Mouse (Mus musculus) ES-E14 (cell line): Measurements from ENCODE around the gene Polr1a. TPM values are rescaled to one million over a fixed set of nuclear protein-coding genes. Genes with fewer than 3 reads are reported as not detected.

Experiments
- DNase-seq: peaks from one replicate; pipeline ENCODE4 v3.0.0-alpha.2; 2013; ENCODE audit warnings: low read depth, low spot score
- H3K27ac ChIP-seq: 2 replicates; pipeline ENCODE4 v1.5.1; 2012; ENCODE audit warnings: low read depth, mild to moderate bottlenecking, low read length, moderate library complexity, mixed read lengths; ENCODE audit not compliant: poor library complexity, insufficient read depth, severe bottlenecking
- H3K36me3 ChIP-seq: 2 replicates; pipeline ENCODE4 v1.6.1; 2012; ENCODE audit warnings: mild to moderate bottlenecking, low read length, moderate library complexity, mixed read lengths; ENCODE audit not compliant: control insufficient read depth, poor library complexity, insufficient read depth, severe bottlenecking
- H3K4me1 ChIP-seq, 2 experiments: fragments of 150-350 bp in 1 of 2; sonication (generic) in 1 of 2; 2 replicates each; pipeline ENCODE4 v1.6.1; 2012; ENCODE audit warnings: low read length in 2 of 2, mild to moderate bottlenecking in 1 of 2, mixed read lengths in 1 of 2; ENCODE audit not compliant: control insufficient read depth in 2 of 2, insufficient read depth in 2 of 2, poor library complexity in 1 of 2
- H3K4me3 ChIP-seq, 2 experiments: fragments of 150-350 bp in 1 of 2; sonication (generic) in 1 of 2; 2 replicates each; pipeline ENCODE4 v1.5.1; 2012; ENCODE audit warnings: low read length in 2 of 2, low read depth in 1 of 2, mild to moderate bottlenecking in 1 of 2, mixed read lengths in 1 of 2; ENCODE audit not compliant: insufficient read depth in 1 of 2, poor library complexity in 1 of 2, severe bottlenecking in 1 of 2
- H3K9ac ChIP-seq: 2 replicates; pipeline ENCODE4 v1.6.1; 2012; ENCODE audit warnings: low read depth, mild to moderate bottlenecking, low read length, mixed read lengths; ENCODE audit not compliant: poor library complexity, insufficient read depth, severe bottlenecking
- H3K9me3 ChIP-seq: fragments of 150-350 bp; sonication (generic); 2 replicates; pipeline ENCODE4 v1.6.1; 2012; ENCODE audit warnings: low read depth, mild to moderate bottlenecking, low read length; ENCODE audit not compliant: control insufficient read depth, insufficient read depth
- CHD2 ChIP-seq: IDR thresholded peaks from 2 replicates; pipeline ENCODE4 v1.6.1; 2014; ENCODE audit warnings: mild to moderate bottlenecking, low read depth, low read length, inconsistent platforms
- HCFC1 ChIP-seq: IDR thresholded peaks from 2 replicates; pipeline ENCODE4 v1.6.1; 2012; ENCODE audit warnings: low read length, inconsistent platforms, borderline replicate concordance; ENCODE audit not compliant: insufficient read depth
- MAFK ChIP-seq: IDR thresholded peaks from 2 replicates; pipeline ENCODE4 v1.6.1; 2014; ENCODE audit warnings: mild to moderate bottlenecking, low read depth, low read length, inconsistent platforms; ENCODE audit not compliant: insufficient read depth
- ZC3H11A ChIP-seq: IDR thresholded peaks from 2 replicates; pipeline ENCODE4 v1.6.1; 2012; ENCODE audit warnings: low read depth, mild to moderate bottlenecking, inconsistent platforms, low read length, borderline replicate concordance
- ZNF384 ChIP-seq: IDR thresholded peaks from 2 replicates; pipeline ENCODE4 v1.6.1; 2012; ENCODE audit warnings: low read depth, low read length, inconsistent platforms
- in situ Hi-C, 2 experiments: fragments of 600-800 bp; cut with MboI; formaldehyde crosslinking; loops; one replicate each; pipeline ENCODE4 v1.15.1; 2025; ENCODE audit warnings: low sequenced_read_pairs in 2 of 2, inconsistent platforms in 1 of 2; ENCODE audit not compliant: unreplicated experiment in 2 of 2
- total RNA-seq: library from RNA; depleted of rRNA; stranded (reverse); fragments of 300-350 nt; gene quantifications from 2 replicates; pipeline ENCODE4 v1.2.3, GENCODE M21; 2012

Polr1a gene
- total RNA-seq, 1 experiment, result 111 TPM

DNA sequence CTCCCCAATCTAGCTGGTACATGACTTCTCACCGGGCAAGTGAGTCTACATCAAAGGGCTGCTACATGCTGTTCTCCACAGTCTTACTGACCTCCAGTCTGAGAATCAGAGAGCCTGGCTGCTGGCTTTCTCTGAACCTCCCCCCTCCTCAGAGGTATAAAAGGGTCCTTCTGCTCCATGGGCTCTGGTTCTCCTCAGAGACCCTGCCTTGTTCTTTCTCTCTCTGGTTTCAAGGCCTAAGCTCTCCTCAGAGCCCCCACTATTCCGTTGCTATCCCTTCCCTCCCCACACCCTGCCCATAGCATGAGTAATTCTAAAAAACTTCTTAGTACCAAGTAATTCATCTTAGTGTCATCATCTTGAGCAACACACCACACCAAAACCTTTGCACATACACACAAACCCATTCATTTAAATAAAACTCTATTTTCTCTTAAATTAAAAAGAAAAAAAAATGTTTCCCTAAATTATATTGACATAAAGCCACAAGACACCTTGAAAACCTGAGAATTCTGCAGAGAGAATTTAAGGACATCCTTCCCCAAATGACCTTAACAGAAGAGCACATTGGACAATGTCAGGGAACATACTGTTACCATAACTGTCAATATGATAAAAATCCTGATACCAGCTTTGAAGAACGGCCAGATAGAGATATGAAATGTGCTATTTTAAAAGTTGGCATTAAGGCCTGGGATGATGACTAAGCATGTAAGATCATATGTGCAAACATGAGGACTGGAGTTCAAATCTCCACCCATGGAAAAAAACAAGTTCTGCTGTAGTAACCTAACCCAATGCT lies 98.8 kb downstream of the Polr1a start:
- DNase-seq, result no peak
- H3K9me3 ChIP-seq, result no peaks in the 10 kb centered on the region
- H3K9ac ChIP-seq, result no peak overlapping the region
- H3K36me3 ChIP-seq, result no peaks in the 10 kb centered on the region
- TF ChIP-seq MAFK (no peak), HCFC1 (no peak), ZC3H11A (no peak), CHD2 (no peak), ZNF384 (no peak)
- in situ Hi-C loops, result no loop called here
- H3K27ac ChIP-seq, result no peak overlapping the region
- no peak overlapping the region for H3K4me3 ChIP-seq
- no peaks in the 10 kb centered on the region for H3K4me1 ChIP-seq

DNA sequence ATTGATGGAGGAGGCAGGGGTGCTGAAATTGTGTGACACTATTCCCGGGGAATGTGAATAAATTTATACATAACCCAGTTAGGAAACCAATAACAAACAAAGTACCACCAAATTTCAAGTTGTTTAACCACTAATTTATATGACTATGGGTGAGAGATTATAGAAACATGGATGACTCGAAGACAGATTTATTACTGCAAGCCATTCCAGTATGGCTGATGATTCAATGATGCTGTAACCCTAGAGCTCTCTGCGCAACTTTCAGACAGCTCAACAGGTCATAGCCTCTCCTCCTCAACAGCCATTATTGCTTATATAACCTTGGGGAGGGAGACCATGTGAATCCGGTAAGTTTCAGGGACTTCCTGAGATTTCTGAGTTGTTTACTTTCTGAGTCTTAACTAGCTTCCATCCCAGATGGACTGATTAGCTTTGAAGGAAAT lies 99.4 kb downstream of the Polr1a start:
- no peaks in the 10 kb centered on the region for H3K36me3 ChIP-seq
- no peaks in the 10 kb centered on the region for H3K9me3 ChIP-seq
- H3K9ac ChIP-seq, result no peak overlapping the region
- no peaks in the 10 kb centered on the region for H3K4me1 ChIP-seq
- in situ Hi-C loops, result no loop called here
- TF ChIP-seq ZC3H11A (no peak), CHD2 (no peak), MAFK (no peak), ZNF384 (no peak), HCFC1 (no peak)
- no peak for DNase-seq
- H3K27ac ChIP-seq, result no peak overlapping the region
- H3K4me3 ChIP-seq, result no peak overlapping the region

DNA sequence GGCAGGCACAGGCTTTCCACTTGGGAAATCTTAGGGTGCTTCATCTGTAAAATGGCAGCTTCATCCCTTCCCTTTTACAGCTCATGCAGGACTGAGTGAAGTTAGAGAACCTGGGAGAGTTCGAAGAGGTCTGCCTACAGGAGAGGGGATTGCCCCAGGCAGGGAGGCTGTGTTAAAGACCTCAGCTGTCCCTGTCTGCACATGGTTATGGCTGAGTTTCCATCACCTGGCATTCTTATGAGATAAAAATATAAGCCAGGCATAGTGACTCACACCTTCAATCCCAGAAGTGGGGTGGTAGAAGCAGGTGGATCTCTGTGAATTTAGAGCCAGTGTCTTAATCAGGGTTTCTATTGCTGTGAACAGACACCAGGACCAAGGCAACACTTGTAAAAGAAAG lies 100.6 kb downstream of the Polr1a start:
- no peak overlapping the region for H3K4me3 ChIP-seq
- H3K27ac ChIP-seq, result no peak overlapping the region
- no peak overlapping the region for H3K9ac ChIP-seq
- in situ Hi-C loops, result no loop called here
- no peak for DNase-seq
- no peaks in the 10 kb centered on the region for H3K9me3 ChIP-seq
- TF ChIP-seq ZNF384 (no peak), CHD2 (no peak), MAFK (no peak), ZC3H11A (no peak), HCFC1 (no peak)
- no peaks in the 10 kb centered on the region for H3K36me3 ChIP-seq
- no peaks in the 10 kb centered on the region for H3K4me1 ChIP-seq

DNA sequence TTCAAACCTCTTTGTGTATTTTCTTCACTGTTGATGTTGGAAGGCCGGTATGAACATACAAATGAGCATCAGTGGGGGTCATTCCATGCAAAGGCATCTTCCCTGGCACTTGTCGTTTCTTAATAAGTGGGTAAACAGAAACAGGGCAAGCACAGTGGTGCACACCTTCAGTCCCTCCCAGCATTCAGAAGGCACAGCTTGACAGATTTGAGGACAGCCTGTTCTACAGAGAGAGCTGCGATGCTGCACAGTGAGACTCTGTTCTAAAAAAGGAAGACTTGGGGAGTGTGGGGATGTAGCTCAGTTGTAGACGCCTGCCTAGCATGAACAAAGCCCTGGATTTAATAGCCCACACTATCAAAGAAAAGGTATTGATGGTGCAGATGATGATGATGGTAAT lies 105.2 kb downstream of the Polr1a start:
- in situ Hi-C loops, result no loop called here
- Histone ChIP-seq H3K4me3 (no peak overlapping the region), H3K9me3 (no peaks in the 10 kb centered on the region), H3K36me3 (no peaks in the 10 kb centered on the region), H3K9ac (no peak overlapping the region), H3K4me1 (no peaks in the 10 kb centered on the region), H3K27ac (no peak overlapping the region)
- TF ChIP-seq ZC3H11A (no peak), MAFK (no peak), CHD2 (no peak), HCFC1 (no peak), ZNF384 (no peak)
- DNase-seq, result no peak

DNA sequence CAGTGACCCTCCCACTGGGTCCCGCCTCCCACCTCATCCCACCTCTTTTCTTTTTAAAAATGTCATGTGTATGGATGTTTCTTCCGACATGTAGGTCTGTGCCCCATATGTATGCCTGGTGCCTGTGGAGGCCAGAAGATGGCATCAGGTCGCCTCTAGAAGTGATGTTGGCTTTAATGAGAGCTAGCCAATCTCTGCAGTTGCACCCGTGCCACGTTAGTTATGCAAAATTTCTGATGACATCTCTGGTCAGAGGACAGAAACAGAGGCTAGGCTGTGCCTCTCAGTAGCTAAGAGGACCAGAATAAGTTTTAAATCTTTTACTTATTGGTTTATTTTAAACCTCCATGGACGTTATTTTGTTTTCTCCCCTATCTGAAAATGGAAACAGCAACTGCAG lies 109.2 kb downstream of the Polr1a start:
- in situ Hi-C loops, result no loop called here
- no peak overlapping the region for H3K27ac ChIP-seq
- no peaks in the 10 kb centered on the region for H3K4me1 ChIP-seq
- no peak for TF ChIP-seq MAFK
- no peak for TF ChIP-seq CHD2
- TF ChIP-seq ZNF384, result no peak
- no peak for TF ChIP-seq HCFC1
- TF ChIP-seq ZC3H11A, result no peak
- H3K4me3 ChIP-seq, result no peak overlapping the region
- no peaks in the 10 kb centered on the region for H3K36me3 ChIP-seq
- no peak for DNase-seq
- no peaks in the 10 kb centered on the region for H3K9me3 ChIP-seq
- H3K9ac ChIP-seq, result no peak overlapping the region
